In genomic region chr9:31239551-31239950, GRCm38 (mm10) we compare ENCODE assay signal across 34 mouse cellular contexts.
"Had no signal": no experiment of that assay in that cellular context is flagged by ENCODE, and none has a peak within 500 bp of the region (broad histone marks: within the 10 kb centered on the region; RNA-seq: fewer than 3 reads in every experiment).

No protein-coding gene starts in this region.

- H3K4me1 ChIP-seq: hindbrain, embryonic 10.5 days; hindbrain, embryonic 12.5 days had no signal

- H3K9me3 ChIP-seq: heart, embryonic 10.5 days; heart, embryonic 13.5 days; heart, embryonic 15.5 days; hindbrain, embryonic 10.5 days; hindbrain, embryonic 12.5 days; hindbrain, embryonic 13.5 days; hindbrain, embryonic 15.5 days; intestine, embryonic 15.5 days; kidney, embryonic 15.5 days had no signal

- DNase-seq: heart, postnatal 14 days; heart, postnatal 36 days; heart, postnatal 4 days; kidney, adult 11 months; kidney, adult 18-20 months; kidney, adult 2 months; kidney, adult 8-10 months; kidney, adult 9 months; kidney, postnatal 10 days; kidney, postnatal 14 days; kidney, postnatal 25 days; kidney, postnatal 36 days; kidney, postnatal 4 days; layer of hippocampus, adult 9-11 months; layer of hippocampus, postnatal 36 days had no signal

- H3K4me2 ChIP-seq: heart, embryonic 11.5 days; heart, embryonic 12.5 days; heart, embryonic 13.5 days; heart, embryonic 15.5 days; hindbrain, embryonic 12.5 days; hindbrain, embryonic 13.5 days; hindbrain, embryonic 14.5 days; hindbrain, embryonic 15.5 days; intestine, embryonic 15.5 days; kidney, embryonic 15.5 days had no signal

- H3K27ac ChIP-seq: heart, embryonic 10.5 days; heart, embryonic 13.5 days; heart, embryonic 15.5 days; hindbrain, embryonic 10.5 days; hindbrain, embryonic 12.5 days; hindbrain, embryonic 13.5 days; hindbrain, embryonic 14.5 days; hindbrain, embryonic 15.5 days; hindbrain, postnatal 0 days; intestine, embryonic 15.5 days; kidney, embryonic 15.5 days; kidney, postnatal 0 days; layer of hippocampus, adult 2 months had no signal

- H3K36me3 ChIP-seq: heart, embryonic 10.5 days; heart, embryonic 12.5 days; heart, embryonic 13.5 days; heart, embryonic 15.5 days; hindbrain, embryonic 10.5 days; hindbrain, embryonic 12.5 days; hindbrain, embryonic 13.5 days; hindbrain, embryonic 15.5 days; intestine, embryonic 15.5 days; kidney, embryonic 15.5 days had no signal

- ATAC-seq: hindbrain, embryonic 16.5 days; hindbrain, postnatal 0 days; inflammation-experienced regulatory T-cells, adult 6 months; intestine, embryonic 15.5 days; intestine, embryonic 16.5 days; intestine, postnatal 0 days had no signal

- H3K9ac ChIP-seq: heart, embryonic 12.5 days; heart, embryonic 13.5 days; heart, embryonic 15.5 days; hindbrain, embryonic 12.5 days; hindbrain, embryonic 13.5 days; hindbrain, embryonic 14.5 days; hindbrain, embryonic 15.5 days; intestine, embryonic 15.5 days; kidney, embryonic 15.5 days had no signal

- H3K4me3 ChIP-seq: heart, embryonic 10.5 days; heart, embryonic 12.5 days; heart, embryonic 13.5 days; heart, embryonic 15.5 days; hindbrain, embryonic 10.5 days; hindbrain, embryonic 12.5 days; hindbrain, embryonic 13.5 days; hindbrain, embryonic 15.5 days; intestine, embryonic 15.5 days; kidney, embryonic 15.5 days; layer of hippocampus, adult 2 months had no signal

- H3K27me3 ChIP-seq: heart, embryonic 12.5 days; heart, embryonic 13.5 days; heart, embryonic 15.5 days; hindbrain, embryonic 12.5 days; hindbrain, embryonic 13.5 days; hindbrain, embryonic 15.5 days; intestine, embryonic 15.5 days; kidney, embryonic 15.5 days had no signal
